Mouse (Mus musculus) brown adipose tissue, adult 24 weeks (tissue): Measurements from ENCODE around the gene Soat2. TPM values are rescaled to one million over a fixed set of nuclear protein-coding genes. Genes with fewer than 3 reads are reported as not detected.

Source experiments
- H3K27ac ChIP-seq: fragments of 200-500 bp; replicated peaks from 2 replicates; pipeline ENCODE4 v1.5.1; 2012; ENCODE audit warnings: low read depth, mild to moderate bottlenecking, low read length
- H3K4me1 ChIP-seq: fragments of 200-500 bp; 2 replicates; pipeline ENCODE4 v1.6.1; 2012; ENCODE audit warnings: low read length, mixed read lengths; ENCODE audit not compliant: control insufficient read depth, insufficient read depth, insufficient read length
- H3K4me3 ChIP-seq: fragments of 200-500 bp; 2 replicates; pipeline ENCODE4 v1.5.1; 2012; ENCODE audit warnings: low read depth, mild to moderate bottlenecking, low read length, moderate library complexity; ENCODE audit not compliant: insufficient read depth
- polyA plus RNA-seq: library from polyadenylated mRNA; stranded (reverse); fragments of >200 nt; gene quantifications from 2 replicates; pipeline ENCODE4 v1.2.4, GENCODE M21; 2012; ENCODE audit not compliant: missing spikeins, insufficient read depth, insufficient read length

The Soat2 gene
- polyA plus RNA-seq, 1 experiment, result not detected

DNA sequence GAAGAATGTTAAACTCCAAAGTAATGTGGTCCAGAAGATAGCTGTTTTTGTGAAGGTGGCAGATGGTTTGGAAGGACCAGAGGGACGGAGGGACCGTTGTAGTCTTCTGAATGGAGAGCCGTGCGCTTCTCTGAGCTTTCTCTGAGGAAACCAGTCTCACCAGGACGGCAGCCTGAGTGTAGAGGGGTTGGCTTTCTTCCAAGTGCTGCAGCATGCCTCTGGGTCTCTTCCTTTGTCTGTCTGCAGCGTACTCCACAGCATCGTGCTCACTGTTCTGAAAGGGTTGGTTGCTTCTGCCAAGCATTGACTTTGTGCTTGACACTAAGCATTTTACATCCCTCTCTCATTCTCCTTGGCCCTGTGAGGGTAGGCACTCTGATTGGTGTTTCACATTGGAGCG is 55.5 kb downstream of the Soat2 start:
- no peak overlapping the region for H3K27ac ChIP-seq
- H3K4me3 ChIP-seq, result peak overlapping the region; percentile 2; the same call in 1 of the 2 replicates
- H3K4me1 ChIP-seq, result peaks cover 9% of the 10 kb centered on the region

DNA sequence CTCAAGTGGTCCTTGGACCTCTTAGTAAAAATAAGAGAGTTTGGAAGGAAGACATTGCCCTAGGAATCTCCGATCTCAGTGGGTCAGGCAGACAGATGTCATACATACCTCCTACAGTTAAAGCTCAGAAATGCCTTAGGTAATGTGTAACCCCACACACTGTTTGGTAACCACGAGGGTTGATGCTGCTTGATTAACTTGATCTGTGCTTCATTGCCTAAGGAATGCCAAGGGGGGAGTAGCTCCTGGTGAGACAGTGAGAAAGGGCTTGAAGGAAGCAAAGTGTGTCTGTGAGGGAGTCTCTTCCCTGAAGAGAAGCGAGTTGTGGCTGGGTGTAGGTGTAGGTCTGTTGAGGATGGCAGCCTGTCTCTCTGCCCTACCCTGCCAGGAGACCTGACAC is 57.0 kb downstream of the Soat2 start:
- Histone ChIP-seq H3K4me1 (peaks cover 9% of the 10 kb centered on the region), H3K27ac (no peak overlapping the region), H3K4me3 (no peak overlapping the region)

DNA sequence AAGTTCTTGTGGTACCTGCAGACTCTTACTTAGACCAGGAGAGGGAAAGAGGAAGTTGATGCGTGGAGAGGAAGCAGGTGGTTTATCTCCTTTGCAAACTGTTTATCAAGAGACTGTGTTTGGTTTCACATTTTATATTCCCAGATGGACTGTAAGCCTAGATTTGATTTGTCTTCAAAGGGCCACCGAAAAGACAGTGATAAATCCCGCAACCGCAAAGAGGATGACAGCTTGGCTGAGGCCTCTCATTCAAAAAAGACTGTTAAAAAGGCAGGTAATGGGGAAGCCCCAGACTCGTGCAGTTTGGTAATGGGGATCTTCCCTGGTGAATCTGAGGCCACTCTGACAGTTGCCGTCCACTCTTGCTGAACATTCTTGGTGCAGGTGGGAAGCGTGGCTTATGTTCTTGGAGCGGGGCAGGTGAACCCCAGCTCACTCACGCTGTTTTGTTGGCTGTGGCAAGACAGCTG is 57.8 kb downstream of the Soat2 start:
- Histone ChIP-seq H3K4me1 (peaks cover 9% of the 10 kb centered on the region), H3K27ac (no peak overlapping the region), H3K4me3 (no peak overlapping the region)

DNA sequence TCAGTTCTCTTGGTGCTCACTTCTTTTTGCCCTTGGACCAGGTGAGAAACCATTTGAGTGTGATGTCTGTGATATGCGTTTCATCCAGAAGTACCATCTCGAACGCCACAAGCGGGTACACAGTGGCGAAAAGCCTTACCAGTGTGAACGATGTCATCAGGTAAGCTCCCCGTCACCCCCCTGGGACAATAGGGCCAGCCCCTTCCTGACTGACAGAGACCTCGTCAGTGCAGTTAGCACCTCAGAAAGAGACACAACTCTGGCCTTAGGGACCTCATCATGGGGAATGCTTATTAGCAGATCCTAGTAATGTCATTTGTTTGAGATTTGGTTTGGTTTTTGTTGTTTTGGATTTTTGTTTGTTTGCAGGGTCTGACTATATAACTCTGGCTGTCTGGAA is 58.8 kb downstream of the Soat2 start:
- H3K4me1 ChIP-seq, result peaks cover 9% of the 10 kb centered on the region
- no peak overlapping the region for H3K4me3 ChIP-seq
- H3K27ac ChIP-seq, result no peak overlapping the region

DNA sequence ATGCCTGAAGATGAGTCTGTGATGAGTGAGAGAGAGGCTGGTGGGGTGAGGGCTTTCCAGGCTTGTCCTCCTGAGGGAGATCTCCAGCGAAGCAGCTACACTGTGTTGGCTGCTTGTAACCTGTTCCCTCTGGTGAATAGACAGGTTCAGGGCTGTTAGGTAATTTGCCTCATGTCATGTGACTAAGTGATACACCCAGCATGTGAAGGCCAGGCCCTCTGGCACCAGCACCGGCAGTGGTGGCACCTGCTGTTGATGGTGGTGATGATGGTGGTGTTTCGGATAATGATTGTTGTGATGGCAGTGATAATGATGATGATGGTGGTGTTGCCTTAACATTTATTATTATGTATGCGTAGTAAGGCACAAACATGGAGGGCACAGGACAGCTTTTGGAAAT is 60.5 kb downstream of the Soat2 start:
- no peak overlapping the region for H3K27ac ChIP-seq
- no peak overlapping the region for H3K4me3 ChIP-seq
- peaks cover 2% of the 10 kb centered on the region for H3K4me1 ChIP-seq

DNA sequence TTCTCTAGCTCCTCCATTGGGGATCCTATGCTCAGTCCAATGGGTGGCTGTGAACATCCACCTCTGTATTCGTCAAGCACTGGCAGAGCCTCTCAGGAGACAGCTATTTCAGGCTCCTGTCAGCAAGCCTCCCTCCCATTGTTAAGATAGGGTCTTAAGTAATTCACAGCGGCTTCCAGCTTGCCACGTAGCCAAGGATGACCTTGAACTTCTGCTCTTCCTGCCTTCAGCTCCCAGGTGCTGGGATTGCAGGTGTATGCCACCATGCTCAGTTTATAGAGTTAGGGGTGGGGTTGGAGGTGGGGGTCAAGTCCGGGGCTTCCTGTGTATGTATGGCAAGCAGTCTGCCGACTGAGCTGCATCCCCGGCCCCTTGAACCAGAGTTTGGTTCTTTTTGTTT is 61.6 kb downstream of the Soat2 start:
- no peak overlapping the region for H3K4me3 ChIP-seq
- H3K4me1 ChIP-seq, result no peaks in the 10 kb centered on the region
- H3K27ac ChIP-seq, result no peak overlapping the region

Other genes starting within 250 kb of the Soat2 start
- gene Krt4, start 225.8 kb upstream of the Soat2 start, polyA plus RNA-seq, result not detected in 2 replicates
- gene Krt79, start 210.2 kb upstream of the Soat2 start, polyA plus RNA-seq, result 15.1 and 19.0 TPM in 2 replicates
- not detected in 2 replicates for gene Krt78, start 196.2 kb upstream of the Soat2 start, polyA plus RNA-seq
- not detected in 2 replicates for gene Krt8, start 146.0 kb upstream of the Soat2 start, polyA plus RNA-seq
- gene Krt18, start 122.3 kb upstream of the Soat2 start, polyA plus RNA-seq, result not detected in 2 replicates
- 47.9 and 93.9 TPM in 2 replicates for gene Eif4b, start 76.8 kb upstream of the Soat2 start, polyA plus RNA-seq
- gene Tns2, start 50.1 kb upstream of the Soat2 start, polyA plus RNA-seq, result 49.0 and 90.1 TPM in 2 replicates
- gene Spryd3, start 14.3 kb upstream of the Soat2 start, polyA plus RNA-seq, result 8.6 and 12.8 TPM in 2 replicates
- gene Igfbp6, start 6.2 kb upstream of the Soat2 start, polyA plus RNA-seq, result 30.2 and 52.1 TPM in 2 replicates
- gene Zfp740, start 52.7 kb downstream of the Soat2 start, polyA plus RNA-seq, result 15.9 and 18.0 TPM in 2 replicates
- 137 and 181 TPM in 2 replicates for gene Csad, start 54.2 kb downstream of the Soat2 start, polyA plus RNA-seq
- 2.0 and 4.6 TPM in 2 replicates for gene Itgb7, start 81.4 kb downstream of the Soat2 start, polyA plus RNA-seq
- 10.3 and 12.1 TPM in 2 replicates for gene Rarg, start 107.0 kb downstream of the Soat2 start, polyA plus RNA-seq
- gene Gm9918, start 120.0 kb downstream of the Soat2 start, polyA plus RNA-seq, result not detected in 2 replicates
- gene Mfsd5, start 128.9 kb downstream of the Soat2 start, polyA plus RNA-seq, result 17.0 and 20.0 TPM in 2 replicates
- gene Espl1, start 145.7 kb downstream of the Soat2 start, polyA plus RNA-seq, result 1.5 TPM in 1 of 2 replicates, not detected in the other
- gene Pfdn5, start 175.6 kb downstream of the Soat2 start, polyA plus RNA-seq, result 371 and 394 TPM in 2 replicates
- 29.4 and 35.9 TPM in 2 replicates for gene Myg1, start 181.2 kb downstream of the Soat2 start, polyA plus RNA-seq
- 13.2 and 20.7 TPM in 2 replicates for gene Aaas, start 200.2 kb downstream of the Soat2 start, polyA plus RNA-seq
- gene Sp7, start 216.7 kb downstream of the Soat2 start, polyA plus RNA-seq, result not detected in 2 replicates